Mouse (Mus musculus) kidney, embryonic 15.5 days (tissue): ENCODE results near the gene Ogfod2. TPM values are rescaled to one million over a fixed set of nuclear protein-coding genes. Genes with fewer than 3 reads are reported as not detected.
A peak's percentile ranks its signal among the peaks of the same experiment; 100 is the strongest.

Experiments used
- ATAC-seq: fragments of 200-750 bp; cut with Nextera tagmentation; replicated peaks from 2 replicates; pipeline ENCODE4 v1.8.0; 2017; ENCODE audit warnings: moderate TSS enrichment; ENCODE audit not compliant: low FRiP score
- H3K27ac ChIP-seq: fragments of 300-500 bp; sonication (generic); 2 replicates; pipeline ENCODE4 v1.5.1; 2015; ENCODE audit warnings: mild to moderate bottlenecking, inconsistent platforms
- H3K27me3 ChIP-seq: fragments of 300-500 bp; sonication (generic); 2 replicates; pipeline ENCODE4 v1.6.1; 2015; ENCODE audit warnings: inconsistent platforms
- H3K36me3 ChIP-seq: fragments of 300-500 bp; sonication (generic); 2 replicates; pipeline ENCODE4 v1.6.1; 2015; ENCODE audit warnings: inconsistent platforms
- H3K4me1 ChIP-seq: fragments of 300-500 bp; sonication (generic); 2 replicates; pipeline ENCODE4 v1.6.1; 2015; ENCODE audit warnings: inconsistent platforms
- H3K4me2 ChIP-seq: fragments of 300-500 bp; sonication (generic); 2 replicates; pipeline ENCODE4 v1.6.1; 2015; ENCODE audit warnings: moderate library complexity, mild to moderate bottlenecking, inconsistent platforms
- H3K4me3 ChIP-seq: fragments of 300-500 bp; sonication (generic); replicated peaks from 2 replicates; pipeline ENCODE4 v1.5.1; 2015; ENCODE audit warnings: mild to moderate bottlenecking, inconsistent platforms
- H3K9ac ChIP-seq: fragments of 300-500 bp; sonication (generic); 2 replicates; pipeline ENCODE4 v1.6.1; 2015; ENCODE audit warnings: mild to moderate bottlenecking, inconsistent platforms
- H3K9me3 ChIP-seq: fragments of 300-500 bp; sonication (generic); replicated peaks from 2 replicates; pipeline ENCODE4 v1.6.1; 2016; ENCODE audit warnings: inconsistent platforms
- whole genome bisulfite sequencing: fragments of 180-500 bp; shearing (Covaris S2); methylation state at CpG from one replicate; pipeline ENCODE4 v1.1.7; 2015; ENCODE audit warnings: mixed read lengths; 5-methylcytosine and 5-hydroxymethylcytosine counted together
- polyA plus RNA-seq: library from polyadenylated mRNA; unstranded; fragments of >200 nt; fragmentation: Nextera tagmentation; extraction: Ambion mirVana; gene quantifications from 2 replicates; pipeline ENCODE4 v1.2.1, GENCODE M21; 2015

The Ogfod2 gene
- polyA plus RNA-seq: 22.5 and 24.7 TPM in 2 replicates

DNA sequence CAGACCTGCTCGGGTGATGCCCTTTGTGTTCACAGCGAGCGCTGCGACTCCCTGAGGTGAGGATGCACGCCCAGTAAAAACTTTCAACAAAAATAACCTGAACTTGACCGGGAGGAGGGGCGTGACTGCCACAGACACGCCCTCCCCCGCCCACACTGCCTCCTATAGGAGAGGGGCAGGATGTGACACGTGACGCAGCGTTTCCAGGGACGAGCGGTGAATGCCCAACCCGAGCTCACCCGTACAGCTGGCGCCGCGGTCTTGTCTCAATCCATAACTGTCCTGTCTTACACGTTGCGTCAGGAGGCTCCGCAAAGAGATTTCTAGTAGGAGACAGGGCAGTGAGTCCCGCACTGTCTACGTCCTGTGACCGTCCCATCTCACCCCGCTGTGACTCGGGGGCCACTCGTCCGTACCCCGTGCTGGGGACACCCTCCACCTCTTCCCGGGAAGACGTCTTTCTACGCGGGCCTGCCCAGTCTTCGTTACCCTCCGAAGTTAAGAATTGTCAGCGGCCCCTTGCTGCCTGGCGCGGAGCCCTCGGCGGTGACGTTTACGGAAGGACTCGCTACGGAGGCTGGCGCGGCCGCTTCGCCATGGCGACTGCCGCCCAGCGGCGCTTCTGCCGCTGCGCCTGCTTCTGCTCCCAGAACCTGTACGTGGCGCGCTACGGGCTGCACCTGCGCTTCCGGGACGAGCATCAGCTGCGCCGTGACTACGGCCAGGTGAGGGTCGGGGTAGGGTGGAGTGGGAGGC lies at the start of gene Ogfod2:
Gene Ogfod2 (plus strand): TSS at position 556 of the 756 bp plus-strand sequence.
- ATAC-seq: peak; percentile 96
- H3K4me1 ChIP-seq: peaks cover 34% of the 10 kb centered on the region
- peaks cover 11% of the 10 kb centered on the region; the same call in 1 of the 2 replicates for H3K36me3 ChIP-seq
- peak within 1 kb of the TSS; percentile 90 for H3K27ac ChIP-seq
- H3K4me2 ChIP-seq: peak within 1 kb of the TSS; percentile 93
- H3K4me3 ChIP-seq: peak within 1 kb of the TSS; percentile 93
- no peaks in the 10 kb centered on the region for H3K27me3 ChIP-seq
- no peaks in the 10 kb centered on the region for H3K9me3 ChIP-seq
- WGBS: 2% methylated on average over 66 of the region's 66 CpGs
- H3K9ac ChIP-seq: peak within 1 kb of the TSS; percentile 75

DNA sequence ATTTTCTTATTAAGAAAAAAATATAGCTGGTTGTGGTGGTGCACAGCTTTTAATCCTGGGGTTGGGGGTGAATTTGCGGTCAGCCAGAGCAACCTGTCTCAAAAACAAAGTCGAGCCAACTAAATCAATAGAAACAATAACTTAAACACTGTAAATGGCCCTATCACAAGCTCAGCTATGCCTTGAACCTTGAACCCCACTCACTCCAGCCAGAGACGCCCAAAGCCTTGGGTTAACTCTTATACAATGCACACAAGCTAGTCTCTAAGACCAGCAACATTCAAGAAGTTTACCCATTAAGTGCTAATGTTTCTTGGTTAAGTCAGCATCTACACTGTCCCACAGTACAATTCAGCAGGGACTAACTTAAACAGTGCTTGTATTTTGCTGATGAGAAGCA lies 42.4 kb upstream of the Ogfod2 start:
- no peaks in the 10 kb centered on the region for H3K36me3 ChIP-seq
- no peak overlapping the region for H3K9ac ChIP-seq
- H3K27ac ChIP-seq: no peak overlapping the region
- H3K4me2 ChIP-seq: no peak overlapping the region
- WGBS: 72% methylated on average over 3 of the region's 3 CpGs
- H3K4me1 ChIP-seq: peaks cover 27% of the 10 kb centered on the region
- no peaks in the 10 kb centered on the region for H3K27me3 ChIP-seq
- H3K9me3 ChIP-seq: no peaks in the 10 kb centered on the region
- no peak overlapping the region for H3K4me3 ChIP-seq
- ATAC-seq: no peak

DNA sequence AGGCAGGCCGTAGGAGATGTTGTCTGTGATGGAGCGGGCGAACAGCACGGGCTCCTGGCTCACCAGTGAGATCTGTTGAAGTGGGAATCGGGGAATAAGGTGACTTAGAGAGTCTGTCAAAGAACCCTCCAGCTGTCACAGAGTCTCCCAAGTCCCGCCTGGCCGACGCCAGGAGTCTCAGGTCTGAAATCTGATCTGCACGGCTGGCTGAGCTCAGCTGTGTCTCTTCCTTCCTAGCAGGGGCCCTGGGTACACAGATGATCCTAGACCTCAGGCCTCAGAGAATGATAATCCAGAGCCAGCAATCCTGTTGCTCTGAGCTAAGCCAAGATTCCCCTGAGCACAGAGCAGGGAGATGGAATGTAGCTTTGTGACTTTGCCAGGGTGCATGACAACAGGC lies 38.4 kb upstream of the Ogfod2 start:
- no peaks in the 10 kb centered on the region for H3K36me3 ChIP-seq

DNA sequence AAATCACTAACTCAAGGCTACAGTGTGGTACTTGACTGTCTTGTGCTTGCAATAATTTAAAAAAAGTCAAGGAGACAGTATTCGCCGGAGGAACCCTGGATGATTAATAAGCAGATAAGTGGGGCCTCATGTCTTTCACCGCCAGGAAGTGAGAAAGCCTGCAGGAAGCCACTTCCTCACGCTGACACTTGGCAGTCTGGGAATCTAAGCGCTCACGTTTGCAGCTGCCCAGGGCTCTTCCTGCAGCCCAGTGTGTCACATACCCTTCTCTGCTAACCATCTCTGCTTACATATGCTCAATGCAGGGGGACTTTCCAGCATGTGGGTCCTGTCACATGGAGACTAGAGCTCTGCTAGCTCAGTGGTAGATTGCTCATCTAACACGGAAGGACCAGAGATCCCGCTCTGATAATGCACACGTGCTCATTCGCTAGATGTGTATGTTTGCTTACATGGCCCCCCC lies 37.2 kb upstream of the Ogfod2 start:
- Histone ChIP-seq H3K27ac (peak overlapping the region; percentile 22; the same call in 1 of the 2 replicates), H3K4me3 (no peak overlapping the region), H3K4me1 (peaks cover 54% of the 10 kb centered on the region), H3K27me3 (no peaks in the 10 kb centered on the region), H3K36me3 (no peaks in the 10 kb centered on the region), H3K4me2 (no peak overlapping the region), H3K9me3 (no peaks in the 10 kb centered on the region), H3K9ac (no peak overlapping the region)
- ATAC-seq: 0 out of 2 replicates have a peak, but pooled peaks have one; percentile 1
- 39% methylated on average over 10 of the region's 10 CpGs for WGBS

More for the DNA sequence above, 38.4 kb upstream of the Ogfod2 start:
- 33% methylated on average over 9 of the region's 9 CpGs for WGBS
- Histone ChIP-seq H3K27ac (peak overlapping the region; percentile 68; the same call in 1 of the 2 replicates), H3K4me1 (peaks cover 54% of the 10 kb centered on the region), H3K4me2 (no peak overlapping the region), H3K4me3 (no peak overlapping the region), H3K27me3 (no peaks in the 10 kb centered on the region), H3K9ac (no peak overlapping the region), H3K9me3 (no peaks in the 10 kb centered on the region)
- ATAC-seq: peak; percentile 67

DNA sequence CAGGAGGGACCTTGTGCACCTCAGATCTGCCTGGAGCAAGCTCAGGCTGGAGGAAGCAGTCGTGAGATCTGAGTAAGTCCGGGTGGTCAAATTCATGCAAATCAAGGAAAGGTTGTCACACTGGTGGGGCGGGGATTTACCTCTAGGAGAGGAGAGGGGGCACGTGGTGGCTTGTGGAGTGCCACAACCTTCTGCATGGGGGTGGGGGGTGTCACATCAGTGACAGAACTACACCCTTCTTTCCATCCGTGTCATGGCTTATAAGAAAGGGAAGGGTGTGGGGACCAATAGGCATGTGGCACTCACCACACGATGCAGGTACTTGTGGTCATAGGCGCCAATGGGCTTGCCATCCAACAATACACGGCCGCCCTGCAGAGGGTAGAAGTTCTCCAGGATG lies 36.4 kb upstream of the Ogfod2 start:
- Histone ChIP-seq H3K4me3 (no peak overlapping the region), H3K4me1 (peaks cover 52% of the 10 kb centered on the region), H3K27me3 (no peaks in the 10 kb centered on the region), H3K9ac (no peak overlapping the region), H3K9me3 (no peaks in the 10 kb centered on the region), H3K36me3 (no peaks in the 10 kb centered on the region), H3K27ac (peak overlapping the region; percentile 37; the same call in 1 of the 2 replicates), H3K4me2 (no peak overlapping the region)
- no peak for ATAC-seq
- WGBS: 66% methylated on average over 9 of the region's 9 CpGs

DNA sequence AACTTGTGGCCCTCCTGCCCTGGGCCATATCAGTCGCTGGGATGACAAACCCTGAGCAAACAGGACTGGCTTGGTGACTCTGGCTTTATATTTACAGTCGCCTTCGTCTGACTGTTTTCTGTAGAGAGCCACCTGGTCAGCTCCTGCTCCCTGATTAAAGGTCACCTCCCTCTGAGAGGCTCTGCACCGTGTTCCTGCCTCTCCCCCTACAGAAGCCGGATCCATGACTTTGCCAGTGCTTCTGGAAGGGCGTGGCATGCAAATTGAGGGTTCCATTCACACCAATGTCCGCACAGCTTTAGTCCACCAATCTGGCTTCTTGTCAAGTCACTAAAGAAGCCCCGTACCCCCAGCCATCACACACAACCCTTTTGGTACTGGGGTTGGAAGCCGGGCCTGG lies 35.5 kb upstream of the Ogfod2 start:
- peaks cover 45% of the 10 kb centered on the region for H3K4me1 ChIP-seq
- no peaks in the 10 kb centered on the region for H3K36me3 ChIP-seq
- no peak overlapping the region for H3K4me2 ChIP-seq
- H3K27ac ChIP-seq: peak overlapping the region; percentile 10; the same call in 1 of the 2 replicates
- no peak for ATAC-seq
- no peak overlapping the region for H3K4me3 ChIP-seq
- 50% methylated on average over 9 of the region's 9 CpGs for WGBS
- no peaks in the 10 kb centered on the region for H3K27me3 ChIP-seq
- no peaks in the 10 kb centered on the region for H3K9me3 ChIP-seq
- H3K9ac ChIP-seq: no peak overlapping the region

DNA sequence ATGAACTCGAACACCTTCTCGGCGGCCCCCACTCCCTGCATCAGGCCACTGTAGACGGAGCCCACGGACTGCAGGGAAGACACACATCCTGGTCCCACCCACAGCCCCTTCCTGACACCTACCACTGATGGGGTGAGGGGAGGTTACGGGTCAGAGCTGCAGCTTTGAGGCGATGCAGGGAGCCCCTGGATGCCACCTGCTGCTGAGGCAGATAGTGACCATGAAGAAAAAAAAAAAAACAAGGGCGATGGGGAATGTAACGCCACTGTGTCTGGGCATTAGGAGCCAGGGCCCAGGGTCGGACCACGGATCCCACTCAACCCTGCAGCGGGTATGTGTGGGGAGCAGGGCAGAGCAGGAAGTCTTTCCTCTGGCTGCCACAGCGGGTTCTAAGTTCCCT lies 34.9 kb upstream of the Ogfod2 start:
- H3K4me2 ChIP-seq: no peak overlapping the region
- H3K36me3 ChIP-seq: no peaks in the 10 kb centered on the region
- no peaks in the 10 kb centered on the region for H3K9me3 ChIP-seq
- 79% methylated on average over 13 of the region's 13 CpGs for WGBS
- no peaks in the 10 kb centered on the region for H3K27me3 ChIP-seq
- no peak for ATAC-seq
- peaks cover 41% of the 10 kb centered on the region for H3K4me1 ChIP-seq
- H3K9ac ChIP-seq: no peak overlapping the region
- H3K4me3 ChIP-seq: no peak overlapping the region
- no peak overlapping the region for H3K27ac ChIP-seq

DNA sequence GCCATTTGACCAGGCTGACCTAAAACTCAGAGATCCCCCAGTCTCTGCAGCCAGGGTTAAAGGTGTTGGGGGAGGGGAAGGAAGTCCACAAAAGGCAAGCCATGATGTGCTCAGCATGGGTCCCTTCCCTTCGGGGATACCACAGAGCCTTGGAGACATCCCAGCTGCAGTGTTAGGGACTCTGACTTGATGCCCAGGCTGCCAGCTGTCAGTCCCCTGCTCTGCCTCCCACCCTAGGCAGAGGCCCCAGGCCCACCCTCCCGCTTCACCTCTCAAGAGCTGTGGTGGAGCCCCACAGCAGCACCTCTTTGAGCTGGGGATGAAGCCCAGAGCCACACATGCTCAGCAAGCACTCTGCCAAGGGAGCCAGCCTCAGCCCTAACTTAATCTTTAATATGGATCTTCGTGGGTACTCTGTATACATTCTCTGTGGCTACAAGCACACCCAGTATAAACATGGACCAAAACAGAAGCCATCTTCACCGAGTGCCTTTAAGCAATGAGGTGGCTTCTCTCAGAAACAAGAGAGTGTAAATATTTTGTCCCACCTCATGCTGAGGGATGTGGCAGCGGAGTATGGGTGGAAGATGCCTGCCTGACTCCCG lies 34.1 kb upstream of the Ogfod2 start:
- Histone ChIP-seq H3K4me2 (no peak overlapping the region), H3K27me3 (no peaks in the 10 kb centered on the region), H3K9ac (no peak overlapping the region), H3K36me3 (no peaks in the 10 kb centered on the region), H3K27ac (no peak overlapping the region), H3K4me3 (no peak overlapping the region), H3K4me1 (peaks cover 41% of the 10 kb centered on the region), H3K9me3 (no peaks in the 10 kb centered on the region)
- no peak for ATAC-seq
- WGBS: 75% methylated on average over 6 of the region's 6 CpGs

DNA sequence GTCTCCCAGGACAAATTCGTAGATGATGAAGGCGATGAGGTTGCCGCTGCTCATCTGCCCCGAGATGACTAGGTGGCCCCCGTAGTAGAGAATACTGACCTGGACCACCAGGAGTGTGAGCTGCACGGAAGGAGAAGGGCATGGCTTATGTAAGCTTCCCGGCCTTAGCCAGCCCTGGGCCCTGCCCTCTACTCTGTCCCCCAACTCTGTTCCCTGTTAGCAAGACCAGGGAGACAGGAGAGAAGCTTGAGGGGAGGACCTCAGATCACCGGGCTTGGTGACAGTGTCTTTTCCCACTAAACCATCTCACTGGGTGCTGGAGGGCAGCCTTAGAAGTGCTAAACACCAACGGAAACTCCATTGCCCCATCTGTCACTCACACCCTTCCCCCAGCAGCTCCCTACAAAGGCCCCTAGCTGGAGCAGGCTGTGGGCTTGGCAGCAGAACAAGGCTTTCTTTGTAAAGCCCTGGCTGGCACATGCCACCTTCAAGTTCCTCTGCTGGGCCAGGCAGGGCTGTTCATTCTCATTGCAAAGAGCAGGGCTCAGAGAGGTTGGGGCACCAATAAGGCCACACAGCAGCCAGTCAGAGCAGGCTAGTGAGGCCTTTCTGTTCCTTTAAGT lies 33.2 kb upstream of the Ogfod2 start:
- no peak for ATAC-seq
- Histone ChIP-seq H3K4me1 (peaks cover 34% of the 10 kb centered on the region), H3K9me3 (no peaks in the 10 kb centered on the region), H3K27ac (no peak overlapping the region), H3K27me3 (no peaks in the 10 kb centered on the region), H3K4me2 (no peak overlapping the region), H3K36me3 (no peaks in the 10 kb centered on the region), H3K4me3 (no peak overlapping the region), H3K9ac (no peak overlapping the region)
- WGBS: 58% methylated on average over 9 of the region's 9 CpGs

DNA sequence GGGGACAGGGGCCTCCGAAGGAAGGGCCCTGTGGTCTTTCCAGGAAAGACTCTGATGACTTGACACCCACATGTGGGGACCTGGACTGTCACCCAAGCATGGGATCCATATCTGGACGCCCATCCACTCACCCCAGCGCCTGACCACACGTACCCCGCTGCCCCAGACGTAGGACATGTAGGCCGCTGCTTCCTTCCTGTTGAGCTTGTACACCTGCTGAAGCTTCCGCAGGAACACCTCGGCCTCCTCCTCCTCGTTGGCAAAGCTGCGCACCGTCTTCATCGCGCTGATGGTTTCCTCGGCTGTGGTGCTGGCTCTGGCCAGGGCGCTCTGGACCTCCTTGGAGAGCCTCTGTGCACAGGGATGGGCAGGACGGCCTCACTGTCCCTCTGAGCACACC lies 32.2 kb upstream of the Ogfod2 start:
- no peaks in the 10 kb centered on the region for H3K27me3 ChIP-seq
- no peak overlapping the region for H3K4me3 ChIP-seq
- no peak overlapping the region for H3K27ac ChIP-seq
- no peaks in the 10 kb centered on the region for H3K36me3 ChIP-seq
- H3K4me1 ChIP-seq: peaks cover 25% of the 10 kb centered on the region
- H3K9me3 ChIP-seq: no peaks in the 10 kb centered on the region
- 92% methylated on average over 17 of the region's 17 CpGs for WGBS
- no peak for ATAC-seq
- H3K4me2 ChIP-seq: no peak overlapping the region
- H3K9ac ChIP-seq: no peak overlapping the region

DNA sequence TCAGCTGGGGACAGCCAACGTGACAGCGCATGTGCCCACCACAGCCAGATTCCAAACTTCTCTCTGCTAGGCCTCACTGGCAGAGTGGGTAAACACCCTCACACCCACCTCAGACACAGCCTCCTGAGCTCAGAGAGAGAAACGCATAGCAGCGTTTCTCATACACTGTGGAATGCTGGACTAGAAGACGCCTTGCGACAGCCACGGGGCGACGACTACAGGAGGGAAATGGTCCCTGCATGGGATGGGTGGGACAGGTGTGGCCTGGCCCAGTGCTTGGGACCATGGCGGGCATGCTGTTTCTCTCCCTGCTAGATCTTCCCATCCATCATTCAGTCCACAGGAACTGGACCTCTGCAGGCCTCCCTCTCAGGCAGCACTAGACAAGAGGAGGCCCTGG lies 29.6 kb upstream of the Ogfod2 start:
- H3K27me3 ChIP-seq: no peaks in the 10 kb centered on the region
- no peak overlapping the region for H3K4me3 ChIP-seq
- H3K36me3 ChIP-seq: no peaks in the 10 kb centered on the region
- H3K27ac ChIP-seq: no peak overlapping the region
- ATAC-seq: no peak
- WGBS: 79% methylated on average over 10 of the region's 10 CpGs
- H3K9ac ChIP-seq: no peak overlapping the region
- H3K4me1 ChIP-seq: no peaks in the 10 kb centered on the region
- H3K9me3 ChIP-seq: no peaks in the 10 kb centered on the region
- H3K4me2 ChIP-seq: no peak overlapping the region
